In the genomic region with DNA sequence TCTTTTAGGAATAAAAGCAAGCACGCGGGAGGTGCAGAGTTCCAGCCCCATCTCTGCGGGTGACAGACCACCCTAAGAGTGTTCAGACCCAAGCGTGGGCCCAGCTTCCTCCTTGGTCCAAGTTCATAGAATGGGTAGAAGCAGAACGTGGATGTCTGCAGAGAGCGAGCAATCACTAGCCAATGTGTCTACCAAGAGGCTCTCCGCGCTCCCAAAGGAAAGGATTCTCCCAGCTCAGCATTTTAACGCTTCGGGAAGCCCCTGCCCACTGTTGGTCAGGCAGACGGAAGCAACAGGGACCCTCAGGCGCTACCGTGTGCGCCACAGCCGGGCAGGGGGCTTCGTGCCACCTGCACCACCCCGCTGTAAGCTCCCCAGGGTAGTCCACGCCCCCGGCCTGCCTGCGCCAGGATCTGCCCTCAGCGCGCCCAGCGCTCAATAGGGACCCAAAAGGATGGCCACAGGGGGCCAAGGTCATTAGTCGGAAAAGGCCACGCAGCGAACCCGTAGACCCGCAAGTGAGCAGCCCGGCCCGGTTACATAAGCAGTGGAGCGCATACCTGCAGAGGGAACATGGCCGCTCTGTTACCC, we compare ENCODE assay signal across 8 mouse cellular contexts. TPM values are rescaled to one million over a fixed set of nuclear protein-coding genes. Genes with fewer than 3 reads are reported as not detected.
DNase-seq lines count a peak whose midpoint lies in the region; ATAC-seq and TF ChIP-seq lines count a peak whose summit lies in the region.

No protein-coding gene starts in this region.

- H3K27ac ChIP-seq in heart, postnatal 0 days (ENCODE audit: low read depth), result peak overlapping the region; percentile 16; the same call in 1 of the 2 replicates
- peak overlapping the region; percentile 28; the same call in 1 of the 2 replicates for H3K27ac ChIP-seq in embryonic facial prominence, embryonic 15.5 days (replicated peaks)
- H3K27ac ChIP-seq in liver, embryonic 12.5 days, result peak overlapping the region; percentile 48; the same call in 1 of the 2 replicates

- peak overlapping the region; percentile 47 for H3K9ac ChIP-seq in heart, postnatal 0 days (replicated peaks; ENCODE audit: low read depth, low read length)
- peak overlapping the region; percentile 68 for H3K9ac ChIP-seq in embryonic facial prominence, embryonic 15.5 days
- H3K9ac ChIP-seq in liver, embryonic 12.5 days, result peak overlapping the region; percentile 73

- TF ChIP-seq EP300 in heart, postnatal 0 days (IDR thresholded peaks at IDR 0.05; ENCODE audit: low read depth), result no peak

- ATAC-seq in heart, postnatal 0 days (ENCODE audit: insufficient read depth, low read depth), result peak; percentile 21
- ATAC-seq in embryonic facial prominence, embryonic 15.5 days (ENCODE audit: insufficient number of reproducible peaks, low FRiP score, low TSS enrichment, low read depth), result no peak
- ATAC-seq in liver, embryonic 12.5 days, result peak; percentile 53

- H3K4me3 ChIP-seq in heart, postnatal 0 days (ENCODE audit: low read depth, low read length), result peak overlapping the region; percentile 66
- peak overlapping the region; percentile 88 for H3K4me3 ChIP-seq in E14TG2a.4 (replicated peaks; ENCODE audit: low read length)
- peak overlapping the region; percentile 74 for H3K4me3 ChIP-seq in embryonic facial prominence, embryonic 15.5 days (replicated peaks)
- H3K4me3 ChIP-seq in liver, embryonic 12.5 days, result peak overlapping the region; percentile 68

- DNase-seq in heart, postnatal 0 days (ENCODE audit: low spot score), result no peak
- DNase-seq in heart, postnatal 10 days, result no peak
- DNase-seq in spleen, postnatal 4 days (ENCODE audit: low spot score in 2 of 2), result no peak
- DNase-seq in adrenal gland, postnatal 4 days (ENCODE audit: low spot score in 2 of 2), result no peak
- no peak for DNase-seq in lung, postnatal 25 days (ENCODE audit: low spot score)

- H3K36me3 ChIP-seq in heart, postnatal 0 days (replicated peaks; ENCODE audit: control insufficient read depth, insufficient read depth, low read length), result no peaks in the 10 kb centered on the region
- no peaks in the 10 kb centered on the region for H3K36me3 ChIP-seq in E14TG2a.4 (ENCODE audit: insufficient read depth, low read length)
- H3K36me3 ChIP-seq in embryonic facial prominence, embryonic 15.5 days, result no peaks in the 10 kb centered on the region
- no peaks in the 10 kb centered on the region for H3K36me3 ChIP-seq in liver, embryonic 12.5 days

- TF ChIP-seq CTCF in heart, postnatal 0 days (IDR thresholded peaks at IDR 0.05; ENCODE audit: low read depth), result no peak
- no peak for TF ChIP-seq CTCF in E14TG2a.4 (conservative IDR thresholded peaks at IDR 0.05; ENCODE audit: low read length)

- peak overlapping the region; percentile 89 for H3K4me2 ChIP-seq in heart, postnatal 0 days (ENCODE audit: low read depth, low read length)
- H3K4me2 ChIP-seq in embryonic facial prominence, embryonic 15.5 days (replicated peaks), result peak overlapping the region; percentile 99
- peak overlapping the region; percentile 98 for H3K4me2 ChIP-seq in liver, embryonic 12.5 days

- H3K27me3 ChIP-seq in heart, postnatal 0 days (ENCODE audit: control insufficient read depth, insufficient read depth, low read length), result no peaks in the 10 kb centered on the region
- H3K27me3 ChIP-seq in E14TG2a.4 (ENCODE audit: insufficient read depth, low read length), result peaks cover 65% of the 10 kb centered on the region
- no peaks in the 10 kb centered on the region for H3K27me3 ChIP-seq in embryonic facial prominence, embryonic 15.5 days
- H3K27me3 ChIP-seq in liver, embryonic 12.5 days (replicated peaks), result 0 out of 2 replicates have a peak, but pooled peaks cover 6% of the 10 kb centered on the region

- H3K4me1 ChIP-seq in heart, postnatal 0 days (ENCODE audit: control insufficient read depth, insufficient read depth), result peaks cover 5% of the 10 kb centered on the region; the same call in 1 of the 2 replicates
- H3K4me1 ChIP-seq in E14TG2a.4 (replicated peaks; ENCODE audit: low read depth, low read length), result peaks cover 60% of the 10 kb centered on the region
- peaks cover 22% of the 10 kb centered on the region for H3K4me1 ChIP-seq in embryonic facial prominence, embryonic 15.5 days
- H3K4me1 ChIP-seq in liver, embryonic 12.5 days, result peaks cover 42% of the 10 kb centered on the region

- no peaks in the 10 kb centered on the region for H3K9me3 ChIP-seq in heart, postnatal 0 days (replicated peaks; ENCODE audit: control insufficient read depth, low read length)
- H3K9me3 ChIP-seq in E14TG2a.4 (ENCODE audit: low read length), result no peaks in the 10 kb centered on the region
- no peaks in the 10 kb centered on the region for H3K9me3 ChIP-seq in embryonic facial prominence, embryonic 15.5 days (replicated peaks)
- H3K9me3 ChIP-seq in liver, embryonic 12.5 days (replicated peaks), result no peaks in the 10 kb centered on the region

- 2% methylated on average over 32 of the region's 32 CpGs for WGBS in heart, postnatal 0 days
- WGBS in embryonic facial prominence, embryonic 15.5 days, result 2% methylated on average over 32 of the region's 32 CpGs
- WGBS in liver, embryonic 12.5 days (ENCODE audit: insufficient replicate concordance), result 2% methylated on average over 32 of the region's 32 CpGs

- intact Hi-C loops in heart, postnatal 10 days (cut with DNase I), result no loop called here

RNA-seq across cellular contexts. Expression of a gene that starts 0.5 kb away (rescaled TPM):
- total RNA-seq in heart, postnatal 0 days (2014; rRNA removed; ENCODE audit: low replicate concordance), result 3.7 and 4.5 TPM in 2 replicates
- 3.8 and 4.6 TPM in 2 replicates for polyA plus RNA-seq in heart, postnatal 0 days (2015; fragmentation: Nextera tagmentation; extraction: Ambion mirVana)
- total RNA-seq in heart, postnatal 10 days (2021), result 10 to 100 TPM in 1 of 2 experiments, 1 to 10 TPM in 1; 9.4 to 10.0 TPM
- 12.7 and 14.1 TPM in 2 replicates for polyA plus RNA-seq in embryonic facial prominence, embryonic 15.5 days (2015; fragmentation: Nextera tagmentation; extraction: Ambion mirVana)
- polyA plus RNA-seq in liver, embryonic 12.5 days (2016; fragmentation: Nextera tagmentation; extraction: Ambion mirVana), result 7.8 and 8.2 TPM in 2 replicates
- total RNA-seq in adrenal gland, postnatal 4 days (2021), result 10 to 100 TPM; 20.4 to 20.8 TPM

RNA-seq across cellular contexts. Expression of a gene that starts 38.8 kb away (rescaled TPM):
- total RNA-seq in heart, postnatal 0 days (2014; rRNA removed; ENCODE audit: low replicate concordance), result 21.8 and 99.5 TPM in 2 replicates
- 149 and 153 TPM in 2 replicates for polyA plus RNA-seq in heart, postnatal 0 days (2015; fragmentation: Nextera tagmentation; extraction: Ambion mirVana)
- total RNA-seq in heart, postnatal 10 days (2021), result 10 to 100 TPM; 41.6 to 42.7 TPM
- 265 and 273 TPM in 2 replicates for polyA plus RNA-seq in embryonic facial prominence, embryonic 15.5 days (2015; fragmentation: Nextera tagmentation; extraction: Ambion mirVana)
- polyA plus RNA-seq in liver, embryonic 12.5 days (2016; fragmentation: Nextera tagmentation; extraction: Ambion mirVana), result 104 and 106 TPM in 2 replicates
- 100 to 1,000 TPM; 171 to 196 TPM for total RNA-seq in adrenal gland, postnatal 4 days (2021)

RNA-seq across cellular contexts. Expression of a gene that starts 51.5 kb away (rescaled TPM):
- total RNA-seq in heart, postnatal 0 days (2014; rRNA removed; ENCODE audit: low replicate concordance), result 86.6 and 119 TPM in 2 replicates
- polyA plus RNA-seq in heart, postnatal 0 days (2015; fragmentation: Nextera tagmentation; extraction: Ambion mirVana), result 169 and 177 TPM in 2 replicates
- total RNA-seq in heart, postnatal 10 days (2021), result 100 to 1,000 TPM; 120 to 122 TPM
- polyA plus RNA-seq in embryonic facial prominence, embryonic 15.5 days (2015; fragmentation: Nextera tagmentation; extraction: Ambion mirVana), result 292 and 298 TPM in 2 replicates
- polyA plus RNA-seq in liver, embryonic 12.5 days (2016; fragmentation: Nextera tagmentation; extraction: Ambion mirVana), result 200 and 201 TPM in 2 replicates
- total RNA-seq in adrenal gland, postnatal 4 days (2021), result 100 to 1,000 TPM; 282 to 296 TPM

RNA-seq across cellular contexts. Expression of a gene that starts 52.9 kb away (rescaled TPM):
- total RNA-seq in heart, postnatal 0 days (2014; rRNA removed; ENCODE audit: low replicate concordance), result not detected in 2 replicates
- not detected in 2 replicates for polyA plus RNA-seq in heart, postnatal 0 days (2015; fragmentation: Nextera tagmentation; extraction: Ambion mirVana)
- total RNA-seq in heart, postnatal 10 days (2021), result not detected
- 0.21 TPM in 1 of 2 replicates, not detected in the other for polyA plus RNA-seq in embryonic facial prominence, embryonic 15.5 days (2015; fragmentation: Nextera tagmentation; extraction: Ambion mirVana)
- polyA plus RNA-seq in liver, embryonic 12.5 days (2016; fragmentation: Nextera tagmentation; extraction: Ambion mirVana), result not detected in 2 replicates
- not detected for total RNA-seq in adrenal gland, postnatal 4 days (2021)
